ENCODE assay signal across 12 mouse cellular contexts in the genomic region with DNA sequence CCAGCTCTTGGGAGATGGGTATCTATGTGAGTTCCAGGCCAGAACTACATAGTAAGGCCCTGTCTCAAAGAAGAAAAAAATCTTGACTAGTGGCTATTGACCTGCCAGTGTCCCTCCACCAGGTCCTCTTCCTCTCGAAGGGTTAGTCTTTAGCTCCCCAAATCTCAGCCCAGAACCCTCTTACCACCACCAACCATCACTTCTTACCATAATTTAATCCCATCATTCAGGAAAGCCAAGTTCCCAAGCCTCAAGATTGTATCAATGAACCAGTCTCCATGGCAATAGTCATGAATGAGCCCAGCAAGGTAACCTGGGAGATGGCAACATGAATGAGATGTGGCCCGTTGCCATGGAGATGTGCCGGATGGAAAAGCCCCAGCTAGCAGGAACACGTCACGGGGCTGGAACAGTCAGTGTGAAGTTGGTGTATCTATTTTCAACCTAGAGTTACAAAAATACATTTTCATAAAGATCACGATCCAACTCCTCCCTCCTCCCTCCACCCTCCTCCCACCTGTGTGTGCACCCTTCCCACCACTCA.
DNase-seq lines count a peak whose midpoint lies in the region; ATAC-seq lines count a peak whose summit lies in the region.
"Had no signal": no experiment of that assay in that cellular context is flagged by ENCODE, and none has a peak within 500 bp of the region (broad histone marks: within the 10 kb centered on the region; RNA-seq: fewer than 3 reads in every experiment).

No protein-coding gene starts in this region.

- no peak overlapping the region for H3K4me3 ChIP-seq in forebrain, embryonic 16.5 days (replicated peaks; ENCODE audit: low read length)
- H3K4me3 ChIP-seq in midbrain, embryonic 15.5 days: no peak overlapping the region

- no peak overlapping the region for H3K9ac ChIP-seq in forebrain, embryonic 16.5 days (replicated peaks; ENCODE audit: low read depth, low read length)
- no peak overlapping the region for H3K9ac ChIP-seq in midbrain, embryonic 15.5 days

- DNase-seq in brain, embryonic 18.5 days (ENCODE audit: low read depth, low spot score): peak; percentile 72
- peak; percentile 95 for DNase-seq in layer of hippocampus, adult 9-11 months
- no peak for DNase-seq in B cell, adult 2 months
- DNase-seq in heart, adult 8-10 months (ENCODE audit: low spot score): no peak
- DNase-seq in lung, postnatal 36 days: no peak
- DNase-seq: adrenal gland, adult 2 months; kidney, adult 11 months had no signal

- H3K27me3 ChIP-seq in forebrain, embryonic 16.5 days (replicated peaks; ENCODE audit: control insufficient read depth, insufficient read depth, low read length): no peaks in the 10 kb centered on the region
- no peaks in the 10 kb centered on the region for H3K27me3 ChIP-seq in midbrain, embryonic 15.5 days (replicated peaks)

- H3K4me2 ChIP-seq in forebrain, embryonic 16.5 days (ENCODE audit: low read length): no peak overlapping the region
- H3K4me2 ChIP-seq in midbrain, embryonic 15.5 days: no peak overlapping the region; the same call in 1 of the 2 replicates

- no peaks in the 10 kb centered on the region for H3K9me3 ChIP-seq in forebrain, embryonic 16.5 days (ENCODE audit: control insufficient read depth, low read length)
- H3K9me3 ChIP-seq in midbrain, embryonic 15.5 days: no peaks in the 10 kb centered on the region

- WGBS in forebrain, embryonic 16.5 days: 32% methylated on average over 6 of the region's 6 CpGs
- WGBS in midbrain, embryonic 15.5 days: 39% methylated on average over 6 of the region's 6 CpGs

- no peaks in the 10 kb centered on the region for H3K36me3 ChIP-seq in forebrain, embryonic 16.5 days (ENCODE audit: control insufficient read depth, insufficient read depth)
- no peaks in the 10 kb centered on the region for H3K36me3 ChIP-seq in midbrain, embryonic 15.5 days (replicated peaks)

- peaks cover 8% of the 10 kb centered on the region for H3K4me1 ChIP-seq in forebrain, embryonic 16.5 days (replicated peaks; ENCODE audit: control insufficient read depth, insufficient read depth, low read length)
- H3K4me1 ChIP-seq in midbrain, embryonic 15.5 days: peaks cover 12% of the 10 kb centered on the region

- ATAC-seq in forebrain, embryonic 16.5 days: peak; percentile 89
- peak; percentile 90 for ATAC-seq in midbrain, embryonic 15.5 days (replicated peaks)
- no peak for ATAC-seq in erythroid progenitor cell, adult 5-6 weeks (replicated peaks; ENCODE audit: low FRiP score, poor library complexity, severe bottlenecking)
- ATAC-seq: CD4-positive, CD25-positive, alpha-beta regulatory T cell, adult 4 months; lung, postnatal 0 days had no signal

- no peak overlapping the region for H3K27ac ChIP-seq in forebrain, embryonic 16.5 days (ENCODE audit: low read length)
- H3K27ac ChIP-seq in midbrain, embryonic 15.5 days: no peak overlapping the region

Comparison
In these comparisons a context has a peak if more than half of its experiments do, and no peak if none do; other contexts are left out.
1. DNase-seq: peak in brain, embryonic 18.5 days (single experiment) and layer of hippocampus, adult 9-11 months (single experiment); none in B cell, adult 2 months (0 of 2), heart, adult 8-10 months (single experiment) and lung, postnatal 36 days (single experiment).